Mouse (Mus musculus) liver, postnatal 0 days (tissue): ENCODE data around the gene Zfp511.
A peak's percentile ranks its signal among the peaks of the same experiment; 100 is the strongest.

Experiments used
- CTCF ChIP-seq: sonication (generic); IDR thresholded peaks from 2 replicates; pipeline ENCODE4 v1.5.1; 2016; ENCODE audit warnings: antibody characterized with exemption, low read depth
- EP300 ChIP-seq: IDR thresholded peaks from 2 replicates; pipeline ENCODE4 v1.6.1; 2016; ENCODE audit warnings: antibody characterized with exemption, low read depth, mild to moderate bottlenecking

DNA sequence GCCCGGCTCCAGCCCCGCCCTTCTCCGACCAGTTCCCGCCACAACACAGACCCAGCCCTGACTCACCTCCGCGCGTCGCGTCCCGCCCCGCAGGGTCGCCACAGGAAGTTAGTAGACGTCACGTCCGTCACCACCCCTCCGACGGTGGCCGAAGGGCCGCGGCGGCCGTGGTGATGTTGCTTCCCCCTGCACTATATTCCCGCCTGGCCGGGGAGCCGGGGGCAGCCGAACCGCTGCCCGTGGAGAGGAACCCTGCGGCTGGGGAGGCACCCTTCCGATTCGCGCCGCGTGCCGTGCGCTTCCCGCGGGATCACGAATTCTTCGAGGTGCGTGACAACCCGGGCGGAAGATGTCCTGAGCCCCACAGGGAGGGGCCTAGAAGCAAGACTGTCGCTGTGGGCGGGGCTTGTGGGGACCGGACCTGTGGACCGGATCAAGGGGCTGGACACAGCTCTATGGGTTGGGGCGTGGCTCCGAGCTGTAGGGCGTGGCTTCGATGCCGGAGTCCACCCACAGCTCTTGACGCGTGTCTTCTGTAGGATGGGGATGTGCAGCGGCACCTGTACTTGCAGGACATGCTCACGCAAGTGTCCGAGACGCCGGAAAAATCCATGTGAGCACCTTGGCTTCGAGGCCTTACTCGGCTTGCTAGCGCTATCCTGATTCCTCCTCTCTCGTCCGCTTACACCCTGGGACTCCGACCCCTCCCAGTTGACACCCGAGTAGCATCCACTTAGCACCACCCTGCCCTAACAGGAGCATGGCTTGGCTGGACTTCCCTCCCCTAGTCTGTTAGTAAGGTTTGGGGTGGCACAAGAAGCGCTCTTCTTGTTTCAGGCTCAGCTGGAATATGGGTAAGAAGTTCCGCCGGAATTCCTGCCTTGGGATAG lies at the start of gene Zfp511, which contains the start of gene Tubgcp2:
- TF ChIP-seq CTCF (0 out of 2 replicates have a peak, but pooled peaks have one; percentile 2), EP300 (peak; percentile 56; the same call in 1 of the 2 replicates)
